In the genomic region with DNA sequence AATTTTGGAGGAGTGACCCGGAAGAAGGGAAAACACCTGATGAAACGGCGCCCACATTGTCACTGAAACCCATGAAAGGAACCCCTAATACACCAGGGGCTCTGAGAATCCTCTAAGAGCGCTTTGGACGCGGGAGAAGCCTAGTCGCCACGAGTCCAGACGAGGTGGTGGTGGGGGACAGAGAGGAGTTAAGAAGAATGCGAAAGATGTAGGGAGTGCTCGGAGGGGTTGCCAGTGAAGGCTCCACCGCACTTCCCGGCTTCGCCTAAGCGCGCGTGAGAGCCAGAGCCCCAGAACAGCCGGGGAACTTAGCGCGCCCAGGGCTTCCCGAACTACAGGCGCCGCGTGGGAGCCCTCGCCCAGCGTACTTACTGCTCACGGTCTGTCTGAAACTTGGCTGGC, we compare ENCODE assay signal across 8 mouse cellular contexts. TPM values are rescaled to one million over a fixed set of nuclear protein-coding genes. Genes with fewer than 3 reads are reported as not detected.
DNase-seq lines count a peak whose midpoint lies in the region; ATAC-seq and TF ChIP-seq lines count a peak whose summit lies in the region.

No protein-coding gene starts in this region.

- H3K4me2 ChIP-seq in midbrain, postnatal 0 days (ENCODE audit: low read depth, low read length, poor library complexity, severe bottlenecking) = peak overlapping the region; percentile 98

- H3K9ac ChIP-seq in midbrain, postnatal 0 days (replicated peaks; ENCODE audit: low read length, poor library complexity, severe bottlenecking) = no peak overlapping the region

- no peak for ATAC-seq in midbrain, postnatal 0 days (ENCODE audit: low FRiP score)

- DNase-seq in spleen, adult 2 months (ENCODE audit: low read depth in 1 of 2, low spot score in 2 of 2) = no peak
- DNase-seq in spleen, postnatal 4 days (ENCODE audit: low spot score in 2 of 2) = no peak
- peak; percentile 55 for DNase-seq in kidney, postnatal 10 days
- DNase-seq in midbrain, postnatal 0 days (ENCODE audit: low spot score) = no peak
- no peak for DNase-seq in urinary bladder, adult 2 months (ENCODE audit: low spot score)
- DNase-seq in adrenal gland, adult 18-20 months (ENCODE audit: low spot score in 2 of 2) = no peak
- DNase-seq in left cerebral cortex, adult 8-10 months (ENCODE audit: low spot score in 2 of 2) = no peak

- TF ChIP-seq POLR2A in spleen, adult 2 months (IDR thresholded peaks at IDR 0.05; ENCODE audit: low read depth, low read length) = no peak
- no peak for TF ChIP-seq POLR2A in embryonic fibroblast, embryonic 13.5 days (IDR thresholded peaks at IDR 0.05; ENCODE audit: low read depth, low read length)

- H3K36me3 ChIP-seq in spleen, adult 2 months (ENCODE audit: control insufficient read depth, insufficient read depth, low read length) = no peaks in the 10 kb centered on the region
- H3K36me3 ChIP-seq in midbrain, postnatal 0 days (ENCODE audit: insufficient read depth, low read length) = no peaks in the 10 kb centered on the region

- TF ChIP-seq CTCF in spleen, adult 2 months (IDR thresholded peaks at IDR 0.05; ENCODE audit: extremely low read depth, insufficient read depth, insufficient read length, insufficient replicate concordance) = no peak
- TF ChIP-seq CTCF in embryonic fibroblast, embryonic 13.5 days (IDR thresholded peaks at IDR 0.05; ENCODE audit: borderline replicate concordance, insufficient read depth, low read length) = no peak
- no peak for TF ChIP-seq CTCF in midbrain, postnatal 0 days (IDR thresholded peaks at IDR 0.05)

- H3K9me3 ChIP-seq in midbrain, postnatal 0 days (ENCODE audit: low read length) = no peaks in the 10 kb centered on the region

- WGBS in spleen, adult 2 months = 3% methylated on average over 27 of the region's 27 CpGs
- under 1% methylated on average over 27 of the region's 27 CpGs for WGBS in midbrain, postnatal 0 days

- H3K4me3 ChIP-seq in spleen, adult 2 months (ENCODE audit: extremely low read depth, insufficient read depth, insufficient read length) = peak overlapping the region; percentile 45; the same call in 1 of the 2 replicates
- H3K4me3 ChIP-seq in embryonic fibroblast, embryonic 13.5 days (ENCODE audit: insufficient read depth, low read length) = peak overlapping the region; percentile 80
- H3K4me3 ChIP-seq in midbrain, postnatal 0 days (ENCODE audit: low read depth, low read length) = peak overlapping the region; percentile 44; the same call in 1 of the 2 replicates

- peaks cover 3% of the 10 kb centered on the region for H3K4me1 ChIP-seq in spleen, adult 2 months (ENCODE audit: control insufficient read depth, insufficient read depth, insufficient read length)
- H3K4me1 ChIP-seq in embryonic fibroblast, embryonic 13.5 days (ENCODE audit: control insufficient read depth, insufficient read depth, low read length) = no peaks in the 10 kb centered on the region
- H3K4me1 ChIP-seq in midbrain, postnatal 0 days (ENCODE audit: insufficient read depth, low read length) = peaks cover 9% of the 10 kb centered on the region; the same call in 1 of the 2 replicates

- H3K27ac ChIP-seq in spleen, adult 2 months (ENCODE audit: insufficient read depth, low read length) = no peak overlapping the region
- H3K27ac ChIP-seq in embryonic fibroblast, embryonic 13.5 days (ENCODE audit: insufficient read depth, low read length) = no peak overlapping the region
- H3K27ac ChIP-seq in midbrain, postnatal 0 days (ENCODE audit: low read depth, low read length) = no peak overlapping the region

- peaks cover 28% of the 10 kb centered on the region for H3K27me3 ChIP-seq in spleen, adult 2 months (ENCODE audit: control insufficient read depth, insufficient read depth, low read length)
- peaks cover 51% of the 10 kb centered on the region for H3K27me3 ChIP-seq in midbrain, postnatal 0 days (ENCODE audit: insufficient read depth, low read length)

RNA-seq across cellular contexts. Expression of a gene that starts 7.7 kb away (rescaled TPM):
- polyA plus RNA-seq in spleen, adult 2 months (2012; rRNA removed) = 0.13 and 0.36 TPM in 2 replicates
- 5.3 and 5.4 TPM in 2 replicates for polyA plus RNA-seq in embryonic fibroblast, embryonic 13.5 days (2011; ENCODE audit: insufficient read length, low read depth, missing spikeins)
- total RNA-seq in midbrain, postnatal 0 days (2014; rRNA removed) = 1.2 TPM in 2 replicates
- polyA plus RNA-seq in midbrain, postnatal 0 days (2015; fragmentation: Nextera tagmentation; extraction: Ambion mirVana) = 0.60 and 0.85 TPM in 2 replicates
- polyA plus RNA-seq in urinary bladder, adult 2 months (2012; rRNA removed) = 0.34 and 0.46 TPM in 2 replicates
- 1 to 10 TPM; 1.5 to 4.2 TPM for total RNA-seq in adrenal gland, adult 18-20 months (2021)
- total RNA-seq in left cerebral cortex, adult 8-10 months (2022) = 10 to 100 TPM; 56.2 to 62.9 (median 59.9) TPM
